Mouse (Mus musculus) myocyte (in vitro differentiated cells): Measurements from ENCODE around the gene Ankrd6.

Experiments
- E2F4 ChIP-seq: IDR thresholded peaks from one replicate; pipeline ENCODE4 v1.6.1; 2011; ENCODE audit warnings: mild to moderate bottlenecking, control low read depth, moderate library complexity; ENCODE audit not compliant: insufficient read depth
- MAX ChIP-seq: IDR thresholded peaks from one replicate; pipeline ENCODE4 v1.6.1; 2011; ENCODE audit warnings: low read depth, mild to moderate bottlenecking, control low read depth
- POLR2A ChIP-seq: IDR thresholded peaks from one replicate; pipeline ENCODE4 v1.6.1; 2011; ENCODE audit warnings: low read depth, mild to moderate bottlenecking, control low read depth, moderate library complexity; ENCODE audit not compliant: insufficient read length
- POLR2AphosphoS2 ChIP-seq: IDR thresholded peaks from one replicate; pipeline ENCODE4 v1.6.1; 2011; ENCODE audit warnings: low read depth, control low read depth; ENCODE audit not compliant: insufficient read length
- TCF12 ChIP-seq: IDR thresholded peaks from one replicate; pipeline ENCODE4 v1.6.1; 2011; ENCODE audit warnings: mild to moderate bottlenecking, control low read depth; ENCODE audit not compliant: poor library complexity, insufficient read depth, severe bottlenecking
- USF1 ChIP-seq: IDR thresholded peaks from one replicate; pipeline ENCODE4 v1.6.1; 2011; ENCODE audit warnings: low read depth, mild to moderate bottlenecking, control low read depth, moderate library complexity

GRCm38 (mm10) chr4:32983176-32984155, 32.8 kb upstream of the Ankrd6 start:
- no peak for TF ChIP-seq TCF12
- no peak for TF ChIP-seq MAX
- TF ChIP-seq POLR2A: peak; percentile 26
- no peak for TF ChIP-seq E2F4
- TF ChIP-seq POLR2AphosphoS2: no peak
- TF ChIP-seq USF1: no peak
